Mouse (Mus musculus) gastrocnemius, postnatal 14 days (tissue): ENCODE data around the gene Mmp3. TPM values are rescaled to one million over a fixed set of nuclear protein-coding genes. Genes with fewer than 3 reads are reported as not detected.
"Not testable (repeated sequence)": the region's sequence is repeated elsewhere in the genome, so short reads cannot be mapped to it uniquely, and the experiment has no call there.

ENCODE experiments used
- DNase-seq: peaks from one replicate; pipeline ENCODE4 v3.0.0; 2021; ENCODE audit warnings: mixed read lengths
- intact Hi-C: fragments of 180-260 bp; cut with DNase I; formaldehyde crosslinking; loops from one replicate; pipeline ENCODE4 v1.15.1; 2025; ENCODE audit warnings: low total_unique reads
- long read RNA-seq, 2 experiments: library from polyadenylated mRNA; stranded (forward); transcript quantifications; one replicate each; pipeline ENCODE4 v2.0.0; 2021
- total RNA-seq, 2 experiments: library from RNA; stranded (reverse); gene quantifications; 2 replicates each; pipeline ENCODE4 v1.2.3; 2021

Gene Mmp3
- total RNA-seq, result under 1 TPM in 1 of 2 experiments, not detected in 1; 0.14 TPM
- long read RNA-seq, experiment 1, result 0 reads
- long read RNA-seq, experiment 2, partial matches to known transcripts, result 0 of 1 reads
- long read RNA-seq, experiment 2, other reads (novel, unspliced or antisense), result 0 of 1 reads

- no peak for DNase-seq
- intact Hi-C loops, result no loop called here
Measured at GRCm38 (mm10) chr9:7445522-7445921, at the start of gene Mmp3. Mmp3 (plus strand) TSS chr9:7445822.

GRCm38 (mm10) chr9:7396556-7396955 lies 49.1 kb upstream of the Mmp3 start:
- intact Hi-C loops, DNase-seq: not testable (repeated sequence)

GRCm38 (mm10) chr9:7453302-7453701 lies 7.7 kb downstream of the Mmp3 start:
- intact Hi-C loops, result no loop called here
- no peak for DNase-seq

GRCm38 (mm10) chr9:7470262-7470661 lies 24.6 kb downstream of the Mmp3 start:
- no peak for DNase-seq
- intact Hi-C loops, result no loop called here

DNA sequence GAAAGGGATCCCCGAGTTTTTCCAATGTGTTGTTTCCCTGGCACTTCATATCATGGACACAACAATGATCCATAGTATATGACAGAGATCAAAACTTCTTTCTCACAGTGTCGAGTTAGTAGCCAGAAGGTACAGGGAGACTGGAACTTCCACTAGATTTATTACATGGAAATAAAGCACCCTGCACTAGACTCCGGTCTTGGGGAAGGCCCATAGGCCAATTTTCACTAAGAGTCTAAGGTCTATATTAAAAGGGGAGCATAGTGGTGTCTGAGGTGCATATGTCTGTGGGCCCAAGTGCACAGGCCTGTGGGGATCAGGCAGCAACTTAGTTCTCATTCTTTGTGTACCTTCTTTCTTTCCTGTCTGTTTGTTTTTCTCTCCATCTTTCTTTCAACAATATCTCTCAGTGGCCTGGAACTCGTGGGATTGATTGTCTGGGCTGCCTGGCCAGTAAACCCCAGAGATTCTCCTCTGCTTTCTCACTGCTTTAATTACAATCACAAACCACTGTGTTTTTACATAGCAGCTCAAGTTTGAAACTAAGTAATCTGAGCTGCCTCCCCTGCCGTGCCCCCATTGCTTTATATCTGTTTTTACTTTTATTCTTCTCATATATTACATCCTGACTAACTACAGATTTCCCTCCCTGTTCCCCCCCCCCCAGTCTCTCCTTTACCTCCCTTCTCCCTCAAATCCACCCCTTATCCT lies 38.2 kb downstream of the Mmp3 start:
- no peak for DNase-seq
- intact Hi-C loops, result no loop called here

DNA sequence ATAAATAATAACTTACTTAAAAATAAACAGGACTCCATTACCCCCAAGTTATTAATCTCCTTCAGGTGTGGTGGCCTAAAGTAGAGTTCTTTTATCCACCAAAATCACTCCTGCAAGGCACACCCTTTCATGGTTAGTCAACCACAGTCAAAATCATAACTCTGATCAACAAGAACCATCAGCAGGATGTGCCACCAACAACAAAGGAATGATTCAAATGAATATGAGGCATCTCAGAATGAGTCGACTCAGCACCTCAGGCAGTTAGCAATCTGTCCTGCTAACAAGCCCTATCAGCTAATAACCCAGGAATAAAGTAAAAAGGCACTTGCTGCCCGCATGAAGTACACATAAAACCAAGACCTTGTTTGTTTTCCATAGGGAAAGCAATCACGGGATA lies 55.5 kb downstream of the Mmp3 start:
- intact Hi-C loops, result no loop called here
- DNase-seq, result no peak

- DNase-seq, result no peak
- intact Hi-C loops, result no loop called here
Measured at GRCm38 (mm10) chr9:7502051-7502450, 56.4 kb downstream of the Mmp3 start, which contains the start of gene Mmp10. Mmp10 (plus strand) TSS chr9:7502352.

Other genes starting within 250 kb of the Mmp3 start
- gene Mmp13, start 173.3 kb upstream of the Mmp3 start, total RNA-seq, result not detected
- gene Mmp12, start 101.4 kb upstream of the Mmp3 start, total RNA-seq, result not detected
- not detected for gene Mmp1b, start 57.8 kb upstream of the Mmp3 start, total RNA-seq
- not detected for gene Mmp10, start 56.5 kb downstream of the Mmp3 start, total RNA-seq
- not detected for gene Mmp8, start 112.6 kb downstream of the Mmp3 start, total RNA-seq
- under 1 TPM; 0.18 to 0.23 TPM for gene Mmp27, start 125.6 kb downstream of the Mmp3 start, total RNA-seq
- gene Mmp20, start 182.4 kb downstream of the Mmp3 start, total RNA-seq, result not detected
- gene Mmp7, start 246.3 kb downstream of the Mmp3 start, total RNA-seq, result not detected